Mouse (Mus musculus): ENCODE data around the gene Kpna4. TPM values are rescaled to one million over a fixed set of nuclear protein-coding genes. Genes with fewer than 3 reads are reported as not detected.

The Kpna4 gene
- total and polyA plus RNA-seq, 3 experiments: 19.4 to 50.5 (median 38.5) TPM

DNA sequence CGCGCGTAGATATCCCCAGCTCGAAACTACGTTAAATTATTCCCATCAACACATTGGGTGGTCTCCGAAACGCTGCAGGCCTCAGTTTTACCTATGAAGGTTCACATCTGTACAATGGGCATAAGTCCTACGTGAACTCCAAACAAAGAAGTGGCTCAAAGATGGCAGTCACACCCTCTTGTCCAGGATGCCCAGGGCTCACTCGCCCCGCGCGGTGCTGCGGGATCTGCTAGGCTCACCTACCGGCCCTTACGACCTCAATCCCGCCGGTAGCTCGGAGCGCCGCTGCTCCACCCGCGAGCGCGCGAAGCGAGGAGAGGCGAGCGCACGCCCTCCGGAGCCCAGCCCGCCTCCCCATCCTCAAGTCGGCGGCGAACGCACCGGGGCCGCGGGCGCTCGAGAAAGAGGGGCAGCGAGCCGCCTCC lies 82.7 kb downstream of the Kpna4 start:
- H3K4me1 ChIP-seq (ENCODE audit: control insufficient read depth in 1 of 2, insufficient read depth in 2 of 2, low read length in 2 of 2): peaks cover 10 to 17% of the 10 kb centered on the region in 2 experiments
- DNase-seq (ENCODE audit: low read depth, low spot score): peak; percentile 71

DNA sequence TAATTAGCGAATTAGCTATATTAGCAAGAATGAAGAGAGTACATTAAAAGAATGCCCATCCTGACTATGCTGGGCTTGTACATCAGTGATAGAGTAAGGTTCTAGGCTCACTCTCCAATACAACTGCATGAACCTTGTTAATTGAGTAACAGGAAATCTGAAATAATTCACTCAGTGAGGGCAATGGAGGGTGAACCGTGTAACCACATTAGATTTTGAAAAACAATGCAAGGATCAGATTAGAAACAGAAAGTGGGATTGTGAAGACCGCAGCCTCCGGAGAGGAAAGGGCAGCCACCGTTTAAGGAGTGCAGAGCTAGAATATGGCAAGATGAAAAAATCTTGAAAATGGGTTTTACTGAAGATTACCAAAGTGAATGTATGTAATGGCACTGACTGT lies 85.6 kb downstream of the Kpna4 start:
- no peak for DNase-seq (ENCODE audit: low read depth, low spot score)
- peaks cover 43% of the 10 kb centered on the region for H3K79me2 ChIP-seq (ENCODE audit: control insufficient read depth, insufficient read depth, low read length, poor library complexity)
- peak overlapping the region; percentile 35; the same call in 1 of the 2 replicates for H3K9ac ChIP-seq (ENCODE audit: control insufficient read depth, low read depth, low read length, poor library complexity, severe bottlenecking)
- peak overlapping the region; percentile 24 to 83; a peak in 2 of 4 replicates for H3K4me3 ChIP-seq (ENCODE audit: control insufficient read depth in 1 of 2, insufficient read depth in 1 of 2, low read depth in 2 of 2, low read length in 2 of 2)
- peaks cover 13% of the 10 kb centered on the region in 2 experiments for H3K4me1 ChIP-seq (ENCODE audit: control insufficient read depth in 1 of 2, insufficient read depth in 2 of 2, low read length in 2 of 2)
- H3K9me3 ChIP-seq (replicated peaks; ENCODE audit: insufficient read depth, low read length): no peaks in the 10 kb centered on the region
- H3K36me3 ChIP-seq (ENCODE audit: control insufficient read depth in 1 of 2, insufficient read depth in 2 of 2, low read length in 2 of 2): peaks cover 35 to 39% of the 10 kb centered on the region in 2 experiments
- no peaks in the 10 kb centered on the region for H3K27me3 ChIP-seq (ENCODE audit: control insufficient read depth in 1 of 2, insufficient read depth in 2 of 2, low read length in 2 of 2)
- TF ChIP-seq USF2 (IDR thresholded peaks at IDR 0.05; ENCODE audit: borderline replicate concordance in 1 of 2, insufficient read depth in 1 of 2, low read depth in 1 of 2, low read length in 2 of 2) (no peak), ZC3H11A (IDR thresholded peaks at IDR 0.05; ENCODE audit: low read depth, low read length) (no peak), RCOR1 (IDR thresholded peaks at IDR 0.05; ENCODE audit: low read depth, low read length) (no peak), CTCF (IDR thresholded peaks at IDR 0.05 in 2 of 3, conservative IDR thresholded peaks at IDR 0.05 in 1 of 3; ENCODE audit: control insufficient read depth in 1 of 3, insufficient read depth in 1 of 3, low read depth in 2 of 3, low read length in 3 of 3, poor library complexity in 1 of 3, severe bottlenecking in 1 of 3) (no peak), HCFC1 (IDR thresholded peaks at IDR 0.05; ENCODE audit: low read depth, low read length) (no peak), POLR2AphosphoS5 (IDR thresholded peaks at IDR 0.05; ENCODE audit: borderline replicate concordance, low read depth, low read length) (no peak), TBP (IDR thresholded peaks at IDR 0.05; ENCODE audit: low read depth, low read length) (no peak), POLR2A (IDR thresholded peaks at IDR 0.05; ENCODE audit: control insufficient read depth in 1 of 2, insufficient read depth in 1 of 2, low read depth in 1 of 2, low read length in 2 of 2, poor library complexity in 1 of 2) (no peak), JUND (IDR thresholded peaks at IDR 0.05; ENCODE audit: low read depth, low read length) (no peak), NELFE (IDR thresholded peaks at IDR 0.05; ENCODE audit: low read depth, low read length) (no peak), MAX (IDR thresholded peaks at IDR 0.05; ENCODE audit: low read length) (no peak), SMC3 (IDR thresholded peaks at IDR 0.05; ENCODE audit: low read depth, low read length) (no peak), ZKSCAN1 (IDR thresholded peaks at IDR 0.05; ENCODE audit: low read depth, low read length) (no peak), MXI1 (IDR thresholded peaks at IDR 0.05; ENCODE audit: low read depth, low read length) (no peak), RAD21 (IDR thresholded peaks at IDR 0.05; ENCODE audit: low read depth, low read length) (no peak), MEF2A (IDR thresholded peaks at IDR 0.05; ENCODE audit: extremely low read depth, insufficient replicate concordance, low read depth, low read length, poor library complexity, severe bottlenecking) (no peak), GATA1 (IDR thresholded peaks at IDR 0.05; ENCODE audit: low read depth, low read length) (no peak)
- no peak overlapping the region for H3K27ac ChIP-seq (ENCODE audit: control insufficient read depth, low read depth, low read length)

More for the DNA sequence above, 82.7 kb downstream of the Kpna4 start:
- TF ChIP-seq CHD1 (IDR thresholded peaks at IDR 0.05; ENCODE audit: low read depth, low read length): 0 out of 2 replicates have a peak, but pooled peaks have one; percentile 35
- TF ChIP-seq POLR2AphosphoS2 (IDR thresholded peaks at IDR 0.05; ENCODE audit: low read length): no peak
- 0 out of 2 replicates have a peak, but pooled peaks have one; percentile 61 for TF ChIP-seq UBTF (IDR thresholded peaks at IDR 0.05; ENCODE audit: borderline replicate concordance, insufficient read depth, low read depth, low read length)
- 0 out of 2 replicates have a peak, but pooled peaks have one; percentile 9 for TF ChIP-seq MXI1 (IDR thresholded peaks at IDR 0.05; ENCODE audit: low read depth, low read length)
- Histone ChIP-seq H3K79me2 (ENCODE audit: control insufficient read depth, insufficient read depth, low read length, poor library complexity) (peaks cover 37% of the 10 kb centered on the region), H3K36me3 (ENCODE audit: control insufficient read depth in 1 of 2, insufficient read depth in 2 of 2, low read length in 2 of 2) (peaks cover 25 to 36% of the 10 kb centered on the region in 2 experiments), H3K9me3 (replicated peaks; ENCODE audit: insufficient read depth, low read length) (no peaks in the 10 kb centered on the region), H3K9ac (ENCODE audit: control insufficient read depth, low read depth, low read length, poor library complexity, severe bottlenecking) (peak overlapping the region; percentile 80), H3K4me3 (ENCODE audit: control insufficient read depth in 1 of 2, insufficient read depth in 1 of 2, low read depth in 2 of 2, low read length in 2 of 2) (peak overlapping the region; percentile 83 to 94), H3K27ac (ENCODE audit: control insufficient read depth, low read depth, low read length) (peak overlapping the region; percentile 56), H3K27me3 (ENCODE audit: control insufficient read depth in 1 of 2, insufficient read depth in 2 of 2, low read length in 2 of 2) (no peaks in the 10 kb centered on the region)

Data from MEL (cell line).